Mouse (Mus musculus): Measurements from ENCODE around the gene Ostm1.

- TF ChIP-seq TAL1 (IDR thresholded peaks at IDR 0.05; ENCODE audit: low read length) (no peak), GATA1 (IDR thresholded peaks at IDR 0.05; ENCODE audit: low read length) (no peak)
Observed at GRCm38 (mm10) chr10:42582566-42583110, 984 bp upstream of the Ostm1 start.
